Mouse (Mus musculus) intestine, embryonic 16.5 days (tissue): ENCODE results near the gene Gm973. TPM values are rescaled to one million over a fixed set of nuclear protein-coding genes. Genes with fewer than 3 reads are reported as not detected.

Source experiments
- ATAC-seq: fragments of 200-750 bp; cut with Nextera tagmentation; 2 replicates; pipeline ENCODE4 v1.8.0; 2017; ENCODE audit warnings: moderate TSS enrichment, moderate library complexity
- H3K27ac ChIP-seq: fragments of 300-500 bp; sonication (generic); 2 replicates; pipeline ENCODE4 v1.5.1; 2014; ENCODE audit warnings: mild to moderate bottlenecking, low read length
- H3K27me3 ChIP-seq: fragments of 300-500 bp; sonication (generic); replicated peaks from 2 replicates; pipeline ENCODE4 v1.6.1; 2014; ENCODE audit warnings: low read length, control low read depth, mixed read lengths; ENCODE audit not compliant: control insufficient read depth, insufficient read depth
- H3K36me3 ChIP-seq: fragments of 300-500 bp; sonication (generic); 2 replicates; pipeline ENCODE4 v1.6.1; 2014; ENCODE audit warnings: low read length, control low read depth; ENCODE audit not compliant: control insufficient read depth, insufficient read depth
- H3K4me1 ChIP-seq: fragments of 300-500 bp; sonication (generic); 2 replicates; pipeline ENCODE4 v1.6.1; 2014; ENCODE audit warnings: low read length, control low read depth, mixed read lengths; ENCODE audit not compliant: control insufficient read depth, insufficient read depth
- H3K4me2 ChIP-seq: fragments of 300-500 bp; sonication (generic); 2 replicates; pipeline ENCODE4 v1.6.1; 2014; ENCODE audit warnings: low read depth, low read length, control low read depth
- H3K4me3 ChIP-seq: fragments of 300-500 bp; sonication (generic); 2 replicates; pipeline ENCODE4 v1.5.1; 2014; ENCODE audit warnings: mild to moderate bottlenecking, low read length
- H3K9ac ChIP-seq: fragments of 300-500 bp; sonication (generic); 2 replicates; pipeline ENCODE4 v1.6.1; 2014; ENCODE audit warnings: low read depth, low read length
- H3K9me3 ChIP-seq: fragments of 300-500 bp; sonication (generic); 2 replicates; pipeline ENCODE4 v1.6.1; 2016; ENCODE audit warnings: low read length, control low read depth; ENCODE audit not compliant: control insufficient read depth
- WGBS: fragments of 180-500 bp; shearing (Covaris S2); extraction: QIAGEN DNeasy Blood & Tissue Kit; methylation state at CpG from one replicate; pipeline ENCODE4 v1.1.7; 2014; 5-methylcytosine and 5-hydroxymethylcytosine counted together
- polyA plus RNA-seq: library from polyadenylated mRNA; unstranded; fragments of >200 nt; fragmentation: Nextera tagmentation; extraction: Ambion mirVana; gene quantifications from 2 replicates; pipeline ENCODE4 v1.2.1, GENCODE M21; 2015

Gm973 gene
- polyA plus RNA-seq, 1 experiment from 2014 or later: 0.49 TPM

DNA sequence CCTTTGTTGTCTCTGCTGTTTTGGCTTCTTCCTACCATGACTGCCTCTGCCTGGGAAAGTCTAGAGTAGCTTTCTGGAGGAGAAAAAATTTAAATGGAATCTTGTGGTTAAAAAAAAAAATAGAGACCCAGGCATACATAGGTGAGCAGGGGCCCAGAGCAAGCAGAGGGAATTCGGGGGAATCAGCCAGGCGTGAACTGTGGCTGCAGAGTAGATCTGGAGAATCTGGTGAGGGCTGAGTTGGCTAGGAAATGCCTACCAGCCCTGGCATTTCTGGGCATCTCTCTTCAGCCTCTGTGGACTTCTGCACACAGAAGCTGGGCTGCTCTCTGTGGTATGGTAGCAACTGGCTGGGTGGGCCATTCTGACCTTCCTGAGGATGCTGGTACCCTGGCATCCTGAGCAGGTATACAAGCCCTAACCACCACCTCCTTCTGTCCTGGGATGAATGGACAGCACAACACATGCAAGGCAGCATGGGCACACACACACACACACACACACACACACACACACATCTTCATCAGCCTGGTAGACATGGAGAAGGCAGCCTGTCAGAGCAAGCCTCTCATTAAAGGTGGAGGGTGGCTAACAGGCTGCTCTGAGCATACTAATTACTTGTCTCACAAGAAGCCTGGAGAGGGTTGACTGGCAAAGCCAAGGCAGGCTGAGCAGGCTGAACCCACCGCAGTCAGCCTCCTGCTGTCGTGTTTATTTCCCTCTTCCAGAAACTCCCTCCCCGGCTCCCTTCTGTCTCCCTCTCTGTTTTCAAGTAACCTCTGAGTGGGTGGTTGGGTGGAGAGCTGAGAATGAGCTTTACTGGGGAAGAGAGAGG lies 19.1 kb downstream of the Gm973 start:
- no peak for ATAC-seq
- Histone ChIP-seq H3K9ac (no peak overlapping the region), H3K4me3 (no peak overlapping the region), H3K4me1 (peaks cover 4% of the 10 kb centered on the region; the same call in 1 of the 2 replicates), H3K4me2 (no peak overlapping the region), H3K27me3 (no peaks in the 10 kb centered on the region), H3K9me3 (no peaks in the 10 kb centered on the region), H3K27ac (no peak overlapping the region), H3K36me3 (no peaks in the 10 kb centered on the region)
- WGBS: 43% methylated on average over 5 of the region's 5 CpGs

DNA sequence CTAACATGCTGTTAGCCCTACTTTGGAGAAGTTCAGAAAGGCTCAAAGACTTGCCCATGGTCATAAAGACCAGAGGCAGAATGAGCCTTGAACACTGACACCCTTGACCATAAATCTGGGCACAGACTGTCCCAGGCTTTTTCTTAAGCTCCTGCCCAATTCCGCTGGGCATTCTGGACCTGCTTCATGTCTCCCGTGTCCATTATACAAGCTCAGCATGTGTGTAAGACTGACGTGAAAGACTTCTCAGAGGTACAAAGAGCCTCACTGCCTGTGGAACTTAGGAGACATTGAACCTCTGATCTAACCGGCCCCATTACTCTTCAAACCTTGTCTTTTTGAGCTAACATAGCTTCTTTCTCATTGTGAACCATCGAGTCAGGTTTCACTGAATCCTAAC lies 22.3 kb downstream of the Gm973 start:
- Histone ChIP-seq H3K27ac (no peak overlapping the region), H3K36me3 (no peaks in the 10 kb centered on the region), H3K4me2 (no peak overlapping the region), H3K27me3 (no peaks in the 10 kb centered on the region), H3K4me3 (no peak overlapping the region), H3K9ac (no peak overlapping the region), H3K9me3 (no peaks in the 10 kb centered on the region), H3K4me1 (peaks cover 6% of the 10 kb centered on the region; the same call in 1 of the 2 replicates)
- 93% methylated on average over 5 of the region's 5 CpGs for WGBS
- no peak for ATAC-seq

DNA sequence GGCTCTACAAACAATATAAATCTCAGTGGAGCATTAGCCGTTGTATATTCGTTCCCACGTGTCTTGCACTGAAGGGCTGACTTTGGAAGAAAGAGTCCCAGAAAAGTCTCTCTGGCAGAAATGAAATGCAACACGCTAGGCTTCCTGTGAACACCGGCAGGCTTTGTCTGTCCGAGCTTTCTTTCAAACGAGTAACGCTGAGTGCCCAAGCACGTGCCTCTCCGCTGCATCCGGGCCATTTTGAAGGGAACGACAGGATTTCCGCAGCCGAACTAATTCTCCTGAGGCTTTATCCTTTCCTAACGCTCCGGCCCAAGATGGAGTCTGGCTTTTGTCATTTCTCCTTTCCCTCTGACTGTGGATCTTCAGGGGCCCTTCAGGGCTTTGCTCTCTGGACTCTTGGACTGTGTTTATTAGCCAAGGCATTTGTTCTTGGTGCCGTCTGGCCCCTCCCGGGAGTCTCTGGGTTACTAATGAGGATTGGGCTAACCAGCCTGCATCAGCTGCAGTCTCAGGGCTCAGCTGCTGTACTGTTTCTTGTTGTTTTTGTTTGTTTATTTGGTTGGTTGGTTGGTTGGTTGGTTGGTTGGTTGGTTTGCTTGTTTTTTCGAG lies 24.6 kb downstream of the Gm973 start:
- Histone ChIP-seq H3K4me2 (no peak overlapping the region), H3K27ac (no peak overlapping the region), H3K4me3 (no peak overlapping the region), H3K27me3 (no peaks in the 10 kb centered on the region), H3K9me3 (no peaks in the 10 kb centered on the region), H3K36me3 (no peaks in the 10 kb centered on the region), H3K9ac (0 out of 2 replicates have a peak overlapping the region, but pooled peaks have one; percentile 4), H3K4me1 (peaks cover 6% of the 10 kb centered on the region; the same call in 1 of the 2 replicates)
- ATAC-seq: peak; percentile 83
- 45% methylated on average over 19 of the region's 19 CpGs for WGBS

DNA sequence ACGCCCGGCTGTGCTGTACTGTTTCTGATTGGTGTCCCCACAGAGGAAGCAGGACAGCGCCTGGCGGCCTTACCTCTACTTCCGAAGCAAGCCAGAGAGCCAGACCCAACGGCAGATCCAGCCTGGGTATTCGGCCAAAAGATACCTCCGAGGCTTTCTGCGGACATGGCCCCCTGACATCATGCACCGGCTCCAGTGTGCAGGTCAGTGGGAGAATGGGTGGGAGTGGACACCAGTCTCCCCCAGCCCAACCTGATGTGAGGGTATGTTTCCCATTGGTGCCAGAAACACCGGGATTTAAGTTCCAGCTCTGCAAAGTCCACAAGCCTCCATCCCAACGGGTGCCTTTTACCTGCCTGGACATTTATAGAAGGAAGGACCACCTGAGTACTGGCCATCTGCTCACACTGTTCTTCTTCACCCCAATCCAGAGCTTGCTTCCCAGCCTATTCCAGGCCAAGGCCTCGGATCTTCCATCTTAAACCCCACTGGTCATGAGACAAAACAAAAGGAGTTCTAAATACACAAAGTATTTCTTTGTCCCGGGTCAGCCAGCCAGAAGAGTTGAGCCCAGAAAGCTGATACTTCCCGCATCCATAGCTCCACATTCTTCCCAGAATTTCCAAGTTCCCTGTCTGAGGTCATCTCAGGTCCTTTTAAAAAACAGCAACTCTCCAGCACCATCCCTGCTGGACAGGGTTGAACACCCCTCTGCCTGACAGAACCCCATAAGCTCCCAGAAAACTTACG lies 25.4 kb downstream of the Gm973 start:
- WGBS: 86% methylated on average over 16 of the region's 16 CpGs
- Histone ChIP-seq H3K9ac (no peak overlapping the region), H3K4me3 (no peak overlapping the region), H3K4me1 (peaks cover 6% of the 10 kb centered on the region; the same call in 1 of the 2 replicates), H3K27me3 (no peaks in the 10 kb centered on the region), H3K27ac (no peak overlapping the region), H3K36me3 (no peaks in the 10 kb centered on the region), H3K4me2 (no peak overlapping the region), H3K9me3 (no peaks in the 10 kb centered on the region)
- no peak for ATAC-seq

DNA sequence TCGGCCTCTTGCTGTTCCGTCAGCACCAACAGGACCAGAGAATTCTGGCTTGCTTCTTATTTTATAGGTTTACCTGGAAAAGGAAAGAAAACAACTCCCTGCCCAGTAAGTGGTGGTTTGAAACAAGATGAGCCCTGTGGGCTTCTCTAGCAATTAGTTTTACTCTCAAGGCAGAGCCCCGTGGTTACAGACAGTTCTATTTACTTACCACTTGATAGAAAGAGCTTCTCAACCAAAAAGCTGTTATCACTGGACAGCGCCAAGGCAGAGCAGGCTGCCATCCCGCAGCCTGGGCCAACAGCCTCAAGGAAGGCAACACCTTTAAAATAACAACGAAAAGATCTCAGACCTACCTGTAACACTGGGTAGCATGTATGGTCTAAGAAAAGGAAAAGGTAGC lies 26.2 kb downstream of the Gm973 start:
- H3K27me3 ChIP-seq: no peaks in the 10 kb centered on the region
- no peak overlapping the region for H3K4me2 ChIP-seq
- H3K9ac ChIP-seq: no peak overlapping the region
- no peaks in the 10 kb centered on the region for H3K9me3 ChIP-seq
- peaks cover 6% of the 10 kb centered on the region; the same call in 1 of the 2 replicates for H3K4me1 ChIP-seq
- 52% methylated on average over 6 of the region's 6 CpGs for WGBS
- H3K36me3 ChIP-seq: no peaks in the 10 kb centered on the region
- ATAC-seq: no peak
- H3K27ac ChIP-seq: no peak overlapping the region
- no peak overlapping the region for H3K4me3 ChIP-seq

DNA sequence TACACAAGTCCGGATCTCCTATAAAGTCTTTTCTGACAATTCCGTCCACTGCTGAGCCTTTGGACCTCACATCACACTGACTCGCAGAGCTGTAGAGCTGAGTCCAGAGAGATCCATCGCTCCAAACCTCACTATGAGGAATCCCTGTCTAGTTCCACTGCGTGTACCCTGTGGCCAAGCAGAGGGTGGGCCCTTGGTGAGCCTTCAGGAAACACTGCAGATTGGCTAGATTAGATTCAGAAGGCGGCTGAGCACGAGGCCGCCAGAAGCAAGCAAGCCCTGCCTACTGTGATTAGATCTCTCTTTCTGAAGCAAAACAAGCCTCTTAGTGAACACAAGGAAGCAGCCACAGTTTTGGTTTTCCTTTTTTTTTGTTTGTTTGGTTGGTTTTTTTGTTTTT lies 27.8 kb downstream of the Gm973 start:
- ATAC-seq: no peak

DNA sequence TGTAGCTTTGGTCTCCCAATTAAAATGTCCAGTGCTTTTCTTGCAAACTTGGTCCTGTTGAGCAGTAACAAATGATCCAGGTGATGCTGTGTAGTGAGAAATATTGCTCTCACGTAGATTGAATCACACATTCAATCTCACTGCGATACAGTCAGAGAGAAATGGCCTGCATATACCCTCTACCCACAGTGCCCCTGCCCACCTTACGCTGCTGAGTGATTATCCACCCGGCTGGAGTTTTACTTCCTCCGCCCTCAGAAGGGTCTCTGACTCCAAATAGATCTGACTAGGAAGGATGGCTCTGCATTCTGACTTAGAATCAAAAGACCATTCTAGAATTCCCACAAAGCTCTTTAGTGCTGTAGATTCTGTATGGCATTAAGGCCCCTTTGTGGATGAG lies 32.4 kb downstream of the Gm973 start:
- H3K27ac ChIP-seq: no peak overlapping the region
- H3K36me3 ChIP-seq: no peaks in the 10 kb centered on the region
- H3K9ac ChIP-seq: no peak overlapping the region
- peaks cover 9% of the 10 kb centered on the region; the same call in 1 of the 2 replicates for H3K4me1 ChIP-seq
- no peak overlapping the region for H3K4me2 ChIP-seq
- 92% methylated on average over 5 of the region's 5 CpGs for WGBS
- H3K9me3 ChIP-seq: no peaks in the 10 kb centered on the region
- H3K4me3 ChIP-seq: no peak overlapping the region
- no peak for ATAC-seq
- H3K27me3 ChIP-seq: no peaks in the 10 kb centered on the region

More for the DNA sequence above, 27.8 kb downstream of the Gm973 start:
- Histone ChIP-seq H3K9ac (no peak overlapping the region), H3K9me3 (no peaks in the 10 kb centered on the region), H3K36me3 (no peaks in the 10 kb centered on the region), H3K4me1 (peaks cover 6% of the 10 kb centered on the region; the same call in 1 of the 2 replicates), H3K4me3 (no peak overlapping the region), H3K4me2 (no peak overlapping the region), H3K27ac (no peak overlapping the region), H3K27me3 (no peaks in the 10 kb centered on the region)
- WGBS: 74% methylated on average over 8 of the region's 8 CpGs

DNA sequence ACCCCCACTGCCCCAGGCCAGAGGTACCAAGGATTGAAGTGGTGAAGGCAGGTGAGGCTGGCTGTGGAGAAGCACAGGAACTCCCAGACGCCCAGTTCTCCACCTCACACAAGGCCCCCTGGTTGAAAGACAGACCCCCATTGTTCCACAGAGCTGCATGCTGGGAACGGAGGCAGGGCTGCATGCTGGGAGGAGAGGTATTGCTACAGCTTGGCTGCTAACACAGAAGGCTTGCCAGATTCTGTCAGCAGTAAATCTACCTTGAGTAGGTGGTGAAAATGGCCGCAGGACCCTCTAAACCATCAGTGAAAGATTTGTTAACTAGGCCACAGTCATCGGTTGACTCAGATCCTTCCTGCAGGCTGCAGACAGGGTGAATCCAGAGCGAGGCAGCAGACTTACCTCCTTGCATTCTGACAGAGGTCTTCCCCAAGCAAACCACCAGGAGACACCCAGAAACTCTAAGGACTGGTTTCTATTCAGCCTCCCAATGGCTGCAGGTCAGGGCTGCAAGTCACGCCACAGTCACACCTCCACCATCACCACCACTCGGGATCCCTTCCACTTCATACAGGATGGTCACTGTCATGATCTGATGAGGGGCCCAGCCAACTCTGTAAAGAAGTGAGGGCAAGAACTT lies 33.1 kb downstream of the Gm973 start:
- no peak overlapping the region for H3K4me2 ChIP-seq
- peaks cover 9% of the 10 kb centered on the region; the same call in 1 of the 2 replicates for H3K4me1 ChIP-seq
- H3K9me3 ChIP-seq: no peaks in the 10 kb centered on the region
- 68% methylated on average over 7 of the region's 7 CpGs for WGBS
- no peak overlapping the region for H3K9ac ChIP-seq
- H3K36me3 ChIP-seq: no peaks in the 10 kb centered on the region
- no peak overlapping the region for H3K27ac ChIP-seq
- no peak for ATAC-seq
- H3K4me3 ChIP-seq: no peak overlapping the region
- H3K27me3 ChIP-seq: no peaks in the 10 kb centered on the region

DNA sequence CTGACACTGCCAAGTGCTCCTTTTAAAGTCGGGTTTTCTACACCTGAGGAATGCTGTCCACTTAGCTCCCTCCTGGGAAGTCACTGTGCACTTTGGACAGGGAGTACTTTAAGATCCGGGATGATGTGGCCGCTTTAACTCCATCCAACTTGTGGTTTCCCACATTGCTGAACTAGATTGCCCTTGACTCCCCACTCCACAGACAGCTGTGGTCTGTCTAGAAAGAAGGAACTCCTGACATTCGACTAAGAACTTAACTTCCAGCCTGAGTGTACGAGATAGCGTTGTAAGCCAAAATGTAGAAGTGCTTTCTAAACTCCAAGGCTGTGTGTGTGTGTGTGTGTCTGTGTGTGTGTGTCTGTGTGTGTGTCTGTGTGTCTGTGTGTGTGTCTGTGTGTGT lies 34.2 kb downstream of the Gm973 start:
- WGBS: 51% methylated on average over 6 of the region's 6 CpGs

More for the DNA sequence above, 34.2 kb downstream of the Gm973 start:
- H3K9me3 ChIP-seq: no peaks in the 10 kb centered on the region
- no peak overlapping the region for H3K4me2 ChIP-seq
- H3K27ac ChIP-seq: no peak overlapping the region; the same call in 1 of the 2 replicates
- no peak overlapping the region for H3K9ac ChIP-seq
- H3K36me3 ChIP-seq: no peaks in the 10 kb centered on the region
- H3K4me3 ChIP-seq: no peak overlapping the region
- ATAC-seq: peak; percentile 63
- peaks cover 9% of the 10 kb centered on the region; the same call in 1 of the 2 replicates for H3K4me1 ChIP-seq
- H3K27me3 ChIP-seq: no peaks in the 10 kb centered on the region
